Mouse (Mus musculus) skeletal muscle tissue, postnatal 0 days (tissue): ENCODE results near the gene Bag1. TPM values are rescaled to one million over a fixed set of nuclear protein-coding genes. Genes with fewer than 3 reads are reported as not detected.

ENCODE experiments used
- microRNA-seq, 2 experiments: library from miRNA; unstranded; fragments of <30 nt; microRNA quantifications; one replicate each; pipeline ENCODE4; 2016
- polyA plus RNA-seq: library from polyadenylated mRNA; unstranded; fragments of >200 nt; fragmentation: Nextera tagmentation; extraction: Ambion mirVana; gene quantifications from 2 replicates; pipeline ENCODE4 v1.2.1, GENCODE M21; 2015

Gene Bag1
- 224 and 294 TPM in 2 replicates for polyA plus RNA-seq

DNA sequence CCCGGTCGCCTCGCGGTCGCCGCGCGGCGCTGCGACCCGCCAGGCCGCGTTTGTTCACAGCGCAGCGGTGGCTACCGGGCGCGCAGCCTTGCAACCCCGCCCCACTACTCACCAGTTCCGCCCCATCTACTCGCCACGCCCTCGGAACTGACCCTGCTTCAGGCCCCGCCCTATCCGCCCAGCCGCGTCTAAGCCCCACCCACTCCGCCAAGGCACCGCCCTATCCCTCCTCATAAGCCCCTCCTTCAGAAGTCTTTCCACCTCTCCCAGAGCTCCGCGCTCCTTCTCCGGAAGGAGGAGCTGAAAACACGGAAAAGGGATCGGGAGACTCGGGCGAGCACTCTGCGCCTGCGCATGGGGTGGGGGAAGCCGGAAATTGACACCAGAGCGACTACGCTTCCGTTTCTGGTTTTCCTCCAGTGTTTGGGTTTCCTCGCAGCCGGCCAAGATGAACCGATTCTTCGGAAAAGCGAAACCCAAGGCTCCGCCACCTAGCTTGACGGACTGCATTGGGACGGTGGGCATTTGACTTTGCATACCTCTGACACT is at the start of gene Bag1, which contains the start of gene Chmp5:
TSS of gene Bag1 (minus strand) at position 135 of the 549 bp plus-strand sequence.
TSS of gene Chmp5 (plus strand) at position 248 of the 549 bp plus-strand sequence.

DNA sequence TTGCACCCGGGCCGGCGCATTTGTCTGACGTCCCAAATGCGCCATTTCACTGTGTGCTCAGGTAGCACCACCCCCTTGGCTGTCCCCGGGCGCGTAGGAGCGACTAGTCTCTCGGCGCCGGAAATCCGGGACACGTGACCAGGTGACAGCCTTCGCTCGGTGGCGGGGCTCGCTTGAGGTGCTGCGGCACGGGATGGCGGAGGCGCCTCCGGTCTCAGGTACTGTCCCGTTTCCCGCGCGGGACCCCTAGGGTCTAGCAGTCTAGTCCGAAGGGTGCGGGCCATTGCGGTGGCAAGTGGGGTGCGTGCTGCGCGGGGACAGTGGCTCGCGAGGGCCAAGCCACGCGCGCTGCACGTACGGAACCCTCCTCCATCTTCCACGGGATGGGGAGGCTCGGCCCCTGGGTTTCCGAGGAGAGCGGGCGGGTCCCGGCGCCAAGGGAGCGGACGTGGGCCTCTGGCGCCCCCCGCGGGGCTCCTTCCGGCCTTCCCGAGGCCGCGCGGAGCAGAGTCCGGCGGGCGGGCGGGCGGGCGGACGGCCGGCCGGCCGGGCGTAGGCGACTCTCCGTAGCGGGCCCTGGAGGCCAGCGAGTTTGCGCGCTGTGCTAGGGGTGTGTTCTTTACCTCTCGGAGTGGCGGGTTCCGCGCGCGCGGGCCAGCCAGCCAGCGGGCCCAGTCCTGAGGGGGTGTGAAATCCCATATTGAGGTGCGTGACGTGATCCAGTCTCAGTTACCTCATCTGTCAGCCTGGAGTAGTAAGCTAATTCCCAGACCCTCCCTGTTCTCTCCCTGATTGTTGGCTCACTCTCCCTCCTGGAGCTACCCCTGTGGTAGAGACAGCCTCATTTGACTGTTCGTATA is 23.0 kb upstream of the Bag1 start, which contains the start of gene Nfx1:
TSS of gene Nfx1 (plus strand) at position 65 of the 860 bp plus-strand sequence.

DNA sequence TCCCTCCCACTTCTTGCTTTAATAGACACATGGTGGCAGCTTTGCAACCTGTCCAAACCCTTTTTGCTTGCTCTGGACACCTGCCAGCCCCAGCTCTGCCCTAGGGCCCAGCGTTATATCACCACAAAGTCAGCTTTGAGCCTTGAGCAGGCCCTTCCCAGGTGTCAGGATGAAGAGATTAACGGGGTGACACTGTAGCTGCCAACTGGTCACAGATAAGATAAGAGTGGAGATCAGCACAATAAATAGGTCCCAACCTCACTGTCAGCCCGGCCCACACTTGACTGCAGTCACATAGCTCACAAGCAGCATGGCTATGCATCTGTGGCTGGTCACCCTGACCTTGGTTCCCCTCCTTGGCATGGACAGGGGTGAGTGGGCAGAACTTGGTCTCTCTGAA is 28.3 kb downstream of the Bag1 start, which contains the start of gene Spink4:
TSS of gene Spink4 (plus strand) at position 268 of the 400 bp plus-strand sequence.

Small RNA genes lying within 50 kb of the gene (microRNA-seq; reads per million reads assigned to microRNA genes)
- 1.8 to 1.9 reads per million in 2 experiments for gene Mir3094

Other genes with a start within 250 kb of the Bag1 start
- 20.4 and 23.8 TPM in 2 replicates for gene Aptx, start 245.1 kb downstream of the Bag1 start, polyA plus RNA-seq
- gene Dnaja1, start 226.1 kb downstream of the Bag1 start, polyA plus RNA-seq: 154 and 181 TPM in 2 replicates
- gene Smu1, start 190.4 kb downstream of the Bag1 start, polyA plus RNA-seq: 71.2 and 73.2 TPM in 2 replicates
- gene B4galt1, start 94.3 kb downstream of the Bag1 start, polyA plus RNA-seq: 47.1 and 49.8 TPM in 2 replicates
- gene Spink4, start 28.2 kb downstream of the Bag1 start, polyA plus RNA-seq: not detected in 2 replicates
- 64.2 and 76.5 TPM in 2 replicates for gene Chmp5, start 113 bp upstream of the Bag1 start, polyA plus RNA-seq
- gene Nfx1, start 22.6 kb upstream of the Bag1 start, polyA plus RNA-seq: 29.7 and 31.7 TPM in 2 replicates
- 14.0 and 19.5 TPM in 2 replicates for gene Aqp7, start 99.8 kb upstream of the Bag1 start, polyA plus RNA-seq
- 0.13 and 4.2 TPM in 2 replicates for gene Aqp3, start 149.9 kb upstream of the Bag1 start, polyA plus RNA-seq
- gene Nol6, start 176.2 kb upstream of the Bag1 start, polyA plus RNA-seq: 9.2 and 10.2 TPM in 2 replicates
- gene Ube2r2, start 187.4 kb upstream of the Bag1 start, polyA plus RNA-seq: 36.7 and 40.0 TPM in 2 replicates